Mouse (Mus musculus) adipocyte (in vitro differentiated cells): ENCODE data around the gene Cep250.
"Not testable (repeated sequence)": the region's sequence is repeated elsewhere in the genome, so short reads cannot be mapped to it uniquely, and the experiment has no call there.

ENCODE experiments used
- DNase-seq: peaks from one replicate; pipeline ENCODE4 v3.0.0-alpha.2; 2016; ENCODE audit warnings: low spot score

The Cep250 gene

GRCm38 (mm10) chr2:155956134-155957059 is at the start of gene Cep250:
Gene Cep250 (plus strand): TSS chr2:155956458.
- peak; percentile 92 for DNase-seq

- DNase-seq: no peak
Observed at GRCm38 (mm10) chr2:155914684-155915083, 41.6 kb upstream of the Cep250 start.

GRCm38 (mm10) chr2:155923143-155923542 is 33.1 kb upstream of the Cep250 start:
- no peak for DNase-seq

GRCm38 (mm10) chr2:155925213-155925612 is 31.0 kb upstream of the Cep250 start:
- not testable (repeated sequence) for DNase-seq

GRCm38 (mm10) chr2:155928711-155929345 is 27.4 kb upstream of the Cep250 start:
- no peak for DNase-seq

GRCm38 (mm10) chr2:155929531-155930442 is 26.5 kb upstream of the Cep250 start, which contains the start of gene Uqcc1:
Gene Uqcc1 (minus strand): TSS chr2:155930310.
- peak; percentile 98 for DNase-seq

GRCm38 (mm10) chr2:155939897-155940529 is 16.2 kb upstream of the Cep250 start:
- DNase-seq: peak; percentile 77

- peak; percentile 93 for DNase-seq
Observed at GRCm38 (mm10) chr2:155940681-155941080, 15.6 kb upstream of the Cep250 start, which contains the start of gene Gm15557. Gene Gm15557 (plus strand): TSS chr2:155940728.

GRCm38 (mm10) chr2:155941697-155942442 is 14.4 kb upstream of the Cep250 start:
- no peak for DNase-seq

GRCm38 (mm10) chr2:155943463-155943862 is 12.8 kb upstream of the Cep250 start:
- DNase-seq: no peak

GRCm38 (mm10) chr2:155944685-155945084 is 11.6 kb upstream of the Cep250 start:
- DNase-seq: no peak

GRCm38 (mm10) chr2:155945124-155945523 is 11.1 kb upstream of the Cep250 start, which contains the start of gene Gdf5:
Gene Gdf5 (minus strand): TSS chr2:155945367.
- DNase-seq: peak; percentile 71

GRCm38 (mm10) chr2:155945580-155945979 is 10.7 kb upstream of the Cep250 start:
- no peak for DNase-seq

GRCm38 (mm10) chr2:155946069-155946468 is 10.2 kb upstream of the Cep250 start:
- DNase-seq: peak; percentile 91

- DNase-seq: no peak
Observed at GRCm38 (mm10) chr2:155946499-155946898, 9.8 kb upstream of the Cep250 start.

GRCm38 (mm10) chr2:155947390-155948002 is 8.8 kb upstream of the Cep250 start:
- no peak for DNase-seq

- DNase-seq: no peak
Observed at GRCm38 (mm10) chr2:155949362-155949761, 6.9 kb upstream of the Cep250 start.

GRCm38 (mm10) chr2:155952006-155952405 is 4.3 kb upstream of the Cep250 start:
- peak; percentile 84 for DNase-seq

GRCm38 (mm10) chr2:155959981-155960380 is 3.7 kb downstream of the Cep250 start:
- no peak for DNase-seq

GRCm38 (mm10) chr2:155961862-155962261 is 5.6 kb downstream of the Cep250 start:
- no peak for DNase-seq
